Mouse (Mus musculus): ENCODE data around the gene Cux2. TPM values are rescaled to one million over a fixed set of nuclear protein-coding genes. Genes with fewer than 3 reads are reported as not detected.
A peak's percentile ranks its signal among the peaks of the same experiment; 100 is the strongest.

Gene Cux2
- polyA plus RNA-seq, 2 experiments, result 3.0 to 6.1 TPM

GRCm38 (mm10) chr5:122089664-122090063 lies 39.8 kb upstream of the Cux2 start:
- H3K4me1 ChIP-seq (ENCODE audit: control insufficient read depth, insufficient read depth, low read length), result no peaks in the 10 kb centered on the region; the same call in 1 of the 2 replicates
- ATAC-seq (ENCODE audit: low FRiP score, low read depth), result no peak
- 77% methylated on average over 8 of the region's 8 CpGs for WGBS

GRCm38 (mm10) chr5:122088917-122089316 lies 39.0 kb upstream of the Cux2 start:
- peak; percentile 72; the same call in 1 of the 2 replicates for ATAC-seq (ENCODE audit: low FRiP score, low read depth)
- TF ChIP-seq POLR2A (IDR thresholded peaks at IDR 0.05; ENCODE audit: borderline replicate concordance, extremely low read depth, insufficient read depth, insufficient read length), result no peak
- no peak overlapping the region for H3K9ac ChIP-seq (ENCODE audit: low read depth, low read length, severe bottlenecking)
- H3K36me3 ChIP-seq (ENCODE audit: control insufficient read depth, insufficient read depth, low read length), result no peaks in the 10 kb centered on the region
- no peaks in the 10 kb centered on the region for H3K9me3 ChIP-seq (ENCODE audit: control insufficient read depth, low read length)
- H3K4me3 ChIP-seq (replicated peaks; ENCODE audit: low read length), result no peak overlapping the region
- H3K27me3 ChIP-seq (ENCODE audit: control insufficient read depth, insufficient read depth, low read length), result no peaks in the 10 kb centered on the region
- H3K4me2 ChIP-seq (replicated peaks; ENCODE audit: low read depth, low read length, severe bottlenecking), result no peak overlapping the region
- WGBS, result 2% methylated on average over 5 of the region's 5 CpGs
- no peaks in the 10 kb centered on the region; the same call in 1 of the 2 replicates for H3K4me1 ChIP-seq (ENCODE audit: control insufficient read depth, insufficient read depth, low read length)
- H3K27ac ChIP-seq (replicated peaks; ENCODE audit: low read depth, low read length), result no peak overlapping the region
- DNase-seq (ENCODE audit: low spot score), result peak; percentile 90

More at GRCm38 (mm10) chr5:122089664-122090063, 39.8 kb upstream of the Cux2 start:
- no peak overlapping the region for H3K4me3 ChIP-seq (replicated peaks; ENCODE audit: low read length)
- H3K4me2 ChIP-seq (replicated peaks; ENCODE audit: low read depth, low read length, severe bottlenecking), result no peak overlapping the region
- H3K27me3 ChIP-seq (ENCODE audit: control insufficient read depth, insufficient read depth, low read length), result no peaks in the 10 kb centered on the region
- no peak overlapping the region for H3K27ac ChIP-seq (replicated peaks; ENCODE audit: low read depth, low read length)
- H3K9me3 ChIP-seq (ENCODE audit: control insufficient read depth, low read length), result no peaks in the 10 kb centered on the region
- H3K36me3 ChIP-seq (ENCODE audit: control insufficient read depth, insufficient read depth, low read length), result no peaks in the 10 kb centered on the region
- H3K9ac ChIP-seq (ENCODE audit: low read depth, low read length, severe bottlenecking), result no peak overlapping the region
- DNase-seq (ENCODE audit: low spot score), result no peak
- no peak for TF ChIP-seq POLR2A (IDR thresholded peaks at IDR 0.05; ENCODE audit: borderline replicate concordance, extremely low read depth, insufficient read depth, insufficient read length)

- no peak for ATAC-seq (ENCODE audit: low FRiP score, low read depth)
- H3K27ac ChIP-seq (replicated peaks; ENCODE audit: low read depth, low read length), result no peak overlapping the region
- peak; percentile 40 for DNase-seq (ENCODE audit: low spot score)
- H3K27me3 ChIP-seq (ENCODE audit: control insufficient read depth, insufficient read depth, low read length), result no peaks in the 10 kb centered on the region
- no peak for TF ChIP-seq POLR2A (IDR thresholded peaks at IDR 0.05; ENCODE audit: borderline replicate concordance, extremely low read depth, insufficient read depth, insufficient read length)
- no peaks in the 10 kb centered on the region for H3K36me3 ChIP-seq (ENCODE audit: control insufficient read depth, insufficient read depth, low read length)
- H3K4me1 ChIP-seq (ENCODE audit: control insufficient read depth, insufficient read depth, low read length), result no peaks in the 10 kb centered on the region; the same call in 1 of the 2 replicates
- no peak overlapping the region for H3K4me2 ChIP-seq (replicated peaks; ENCODE audit: low read depth, low read length, severe bottlenecking)
- WGBS, result 49% methylated on average over 3 of the region's 3 CpGs
- H3K4me3 ChIP-seq (replicated peaks; ENCODE audit: low read length), result no peak overlapping the region
- H3K9me3 ChIP-seq (ENCODE audit: control insufficient read depth, low read length), result no peaks in the 10 kb centered on the region
- H3K9ac ChIP-seq (ENCODE audit: low read depth, low read length, severe bottlenecking), result 0 out of 2 replicates have a peak overlapping the region, but pooled peaks have one; percentile 5
Observed at GRCm38 (mm10) chr5:122086121-122086520, 36.2 kb upstream of the Cux2 start.

- 74% methylated on average over 7 of the region's 7 CpGs for WGBS
- Histone ChIP-seq H3K9ac (ENCODE audit: low read depth, low read length, severe bottlenecking) (no peak overlapping the region), H3K27me3 (ENCODE audit: control insufficient read depth, insufficient read depth, low read length) (no peaks in the 10 kb centered on the region), H3K9me3 (ENCODE audit: control insufficient read depth, low read length) (no peaks in the 10 kb centered on the region), H3K4me1 (ENCODE audit: control insufficient read depth, insufficient read depth, low read length) (no peaks in the 10 kb centered on the region; the same call in 1 of the 2 replicates), H3K4me3 (replicated peaks; ENCODE audit: low read length) (no peak overlapping the region), H3K27ac (replicated peaks; ENCODE audit: low read depth, low read length) (no peak overlapping the region), H3K36me3 (ENCODE audit: control insufficient read depth, insufficient read depth, low read length) (no peaks in the 10 kb centered on the region), H3K4me2 (replicated peaks; ENCODE audit: low read depth, low read length, severe bottlenecking) (no peak overlapping the region)
- TF ChIP-seq POLR2A (IDR thresholded peaks at IDR 0.05; ENCODE audit: borderline replicate concordance, extremely low read depth, insufficient read depth, insufficient read length), result no peak
- no peak for ATAC-seq (ENCODE audit: low FRiP score, low read depth)
- DNase-seq (ENCODE audit: low spot score), result no peak
Observed at GRCm38 (mm10) chr5:122085291-122085690, 35.4 kb upstream of the Cux2 start.

- no peaks in the 10 kb centered on the region for H3K9me3 ChIP-seq (ENCODE audit: control insufficient read depth, low read length)
- no peak overlapping the region for H3K4me2 ChIP-seq (replicated peaks; ENCODE audit: low read depth, low read length, severe bottlenecking)
- no peaks in the 10 kb centered on the region; the same call in 1 of the 2 replicates for H3K4me1 ChIP-seq (ENCODE audit: control insufficient read depth, insufficient read depth, low read length)
- 67% methylated on average over 3 of the region's 3 CpGs for WGBS
- ATAC-seq (ENCODE audit: low FRiP score, low read depth) (no peak), DNase-seq (ENCODE audit: low spot score) (no peak)
- H3K27ac ChIP-seq (replicated peaks; ENCODE audit: low read depth, low read length), result no peak overlapping the region
- H3K27me3 ChIP-seq (ENCODE audit: control insufficient read depth, insufficient read depth, low read length), result no peaks in the 10 kb centered on the region
- no peak overlapping the region for H3K4me3 ChIP-seq (replicated peaks; ENCODE audit: low read length)
- no peaks in the 10 kb centered on the region for H3K36me3 ChIP-seq (ENCODE audit: control insufficient read depth, insufficient read depth, low read length)
- TF ChIP-seq POLR2A (IDR thresholded peaks at IDR 0.05; ENCODE audit: borderline replicate concordance, extremely low read depth, insufficient read depth, insufficient read length), result no peak
- no peak overlapping the region for H3K9ac ChIP-seq (ENCODE audit: low read depth, low read length, severe bottlenecking)
Observed at GRCm38 (mm10) chr5:122084470-122084869, 34.6 kb upstream of the Cux2 start.
